Mouse (Mus musculus) heart, adult 9 months (tissue): ENCODE results near the gene Thrap3.
A peak's percentile ranks its signal among the peaks of the same experiment; 100 is the strongest.

Source experiments
- DNase-seq, 2 experiments: peaks; one replicate each; pipeline ENCODE4 v3.0.0; 2022; ENCODE audit warnings: low spot score in 2 of 2

The Thrap3 gene

GRCm38 (mm10) chr4:126146974-126147532 is 55.5 kb downstream of the Thrap3 start:
- DNase-seq: no peak

GRCm38 (mm10) chr4:126145396-126145795 is 57.2 kb downstream of the Thrap3 start:
- DNase-seq: peak in 1 of 2 experiments; percentile 66

- DNase-seq: no peak
Observed at GRCm38 (mm10) chr4:126141021-126141420, 61.5 kb downstream of the Thrap3 start.

- DNase-seq: no peak
Observed at GRCm38 (mm10) chr4:126137773-126138172, 64.8 kb downstream of the Thrap3 start.

- DNase-seq: no peak
Observed at GRCm38 (mm10) chr4:126134639-126135038, 67.9 kb downstream of the Thrap3 start.

- no peak for DNase-seq
Observed at GRCm38 (mm10) chr4:126134236-126134635, 68.3 kb downstream of the Thrap3 start.

GRCm38 (mm10) chr4:126132636-126133264 is 69.8 kb downstream of the Thrap3 start:
- DNase-seq: no peak

GRCm38 (mm10) chr4:126131290-126132121 is 71.1 kb downstream of the Thrap3 start:
- DNase-seq: peak; percentile 49 to 61

- no peak for DNase-seq
Observed at GRCm38 (mm10) chr4:126130502-126130901, 72.1 kb downstream of the Thrap3 start.

- DNase-seq: no peak
Observed at GRCm38 (mm10) chr4:126123309-126124040, 79.1 kb downstream of the Thrap3 start.

- DNase-seq: no peak
Observed at GRCm38 (mm10) chr4:126120506-126120905, 82.1 kb downstream of the Thrap3 start.

GRCm38 (mm10) chr4:126120052-126120451 is 82.5 kb downstream of the Thrap3 start:
- DNase-seq: no peak

GRCm38 (mm10) chr4:126119051-126119450 is 83.5 kb downstream of the Thrap3 start:
- no peak for DNase-seq

GRCm38 (mm10) chr4:126118651-126119050 is 83.9 kb downstream of the Thrap3 start:
- no peak for DNase-seq

GRCm38 (mm10) chr4:126117116-126117515 is 85.4 kb downstream of the Thrap3 start:
- no peak for DNase-seq

- no peak for DNase-seq
Observed at GRCm38 (mm10) chr4:126115871-126116521, 86.6 kb downstream of the Thrap3 start.

GRCm38 (mm10) chr4:126115411-126115810 is 87.1 kb downstream of the Thrap3 start:
- DNase-seq: no peak
